Mouse (Mus musculus) neural tube, embryonic 12.5 days (tissue): ENCODE results near the gene Ube3b. TPM values are rescaled to one million over a fixed set of nuclear protein-coding genes. Genes with fewer than 3 reads are reported as not detected.

Experiments used
- ATAC-seq: fragments of 200-750 bp; cut with Nextera tagmentation; 2 replicates; pipeline ENCODE4 v1.8.0; 2017; ENCODE audit warnings: low read depth, mild to moderate bottlenecking, moderate TSS enrichment, moderate library complexity; ENCODE audit not compliant: low FRiP score
- H3K27ac ChIP-seq: fragments of 300-500 bp; sonication (generic); 2 replicates; pipeline ENCODE4 v1.5.1; 2016
- H3K27me3 ChIP-seq: fragments of 300-500 bp; sonication (generic); replicated peaks from 2 replicates; pipeline ENCODE4 v1.6.1; 2016; ENCODE audit warnings: mild to moderate bottlenecking
- H3K36me3 ChIP-seq: fragments of 300-500 bp; sonication (generic); 2 replicates; pipeline ENCODE4 v1.6.1; 2016; ENCODE audit warnings: mild to moderate bottlenecking
- H3K4me1 ChIP-seq: fragments of 300-500 bp; sonication (generic); 2 replicates; pipeline ENCODE4 v1.6.1; 2016
- H3K4me2 ChIP-seq: fragments of 300-500 bp; sonication (generic); replicated peaks from 2 replicates; pipeline ENCODE4 v1.6.1; 2016; ENCODE audit warnings: mild to moderate bottlenecking
- H3K4me3 ChIP-seq: fragments of 300-500 bp; sonication (generic); 2 replicates; pipeline ENCODE4 v1.5.1; 2016
- H3K9ac ChIP-seq: fragments of 300-500 bp; sonication (generic); 2 replicates; pipeline ENCODE4 v1.6.1; 2016; ENCODE audit warnings: mild to moderate bottlenecking
- H3K9me3 ChIP-seq: fragments of 300-500 bp; sonication (generic); 2 replicates; pipeline ENCODE4 v1.6.1; 2016; ENCODE audit warnings: mild to moderate bottlenecking
- WGBS: fragments of 180-500 bp; shearing (Covaris S2); methylation state at CpG from one replicate; pipeline ENCODE4 v1.1.7; 2016; 5-methylcytosine and 5-hydroxymethylcytosine counted together
- polyA plus RNA-seq: library from polyadenylated mRNA; unstranded; fragments of >200 nt; fragmentation: Nextera tagmentation; extraction: Ambion mirVana; gene quantifications from 2 replicates; pipeline ENCODE4 v1.2.1, GENCODE M21; 2016

Gene Ube3b
- polyA plus RNA-seq, 1 experiment from 2014 or later: 55.0 TPM

GRCm38 (mm10) chr5:114435588-114435987, 55.2 kb downstream of the Ube3b start:
- Histone ChIP-seq H3K36me3 (peaks cover 21% of the 10 kb centered on the region), H3K4me2 (no peak overlapping the region), H3K9ac (no peak overlapping the region), H3K27me3 (no peaks in the 10 kb centered on the region), H3K4me3 (no peak overlapping the region), H3K9me3 (no peaks in the 10 kb centered on the region), H3K27ac (no peak overlapping the region), H3K4me1 (peaks cover 9% of the 10 kb centered on the region)
- whole genome bisulfite sequencing: 92% methylated on average over 14 of the region's 14 CpGs
- no peak for ATAC-seq

- Histone ChIP-seq H3K27ac (no peak within 1 kb of the TSS), H3K4me3 (peak within 1 kb of the TSS; percentile 73), H3K4me1 (peaks cover 10% of the 10 kb centered on the region), H3K9me3 (no peaks in the 10 kb centered on the region), H3K36me3 (peaks cover 25% of the 10 kb centered on the region), H3K9ac (peak within 1 kb of the TSS; percentile 67), H3K4me2 (peak within 1 kb of the TSS; percentile 77), H3K27me3 (no peaks in the 10 kb centered on the region)
- WGBS: 3% methylated on average over 43 of the region's 43 CpGs
- ATAC-seq: peak; percentile 99
These were observed 63.4 kb downstream of the Ube3b start, which contains the start of the genes Mmab and Mvk for GRCm38 (mm10) chr5:114443566-114444367. Gene Mmab, minus strand, starts transcription at chr5:114444060. Gene Mvk, plus strand, starts transcription at chr5:114444269.

- H3K27ac ChIP-seq: no peak overlapping the region
- H3K4me2 ChIP-seq: peak overlapping the region; percentile 77
- H3K27me3 ChIP-seq: no peaks in the 10 kb centered on the region
- peak overlapping the region; percentile 73 for H3K4me3 ChIP-seq
- H3K4me1 ChIP-seq: peaks cover 10% of the 10 kb centered on the region
- peak; percentile 53 for ATAC-seq
- H3K9ac ChIP-seq: peak overlapping the region; percentile 67
- no peaks in the 10 kb centered on the region for H3K9me3 ChIP-seq
- peaks cover 25% of the 10 kb centered on the region for H3K36me3 ChIP-seq
- WGBS: under 1% methylated on average over 21 of the region's 21 CpGs
These were observed 63.9 kb downstream of the Ube3b start for GRCm38 (mm10) chr5:114444368-114444692.

- Histone ChIP-seq H3K27ac (no peak overlapping the region), H3K4me2 (no peak overlapping the region), H3K36me3 (peaks cover 67% of the 10 kb centered on the region), H3K4me1 (peaks cover 10% of the 10 kb centered on the region), H3K9me3 (no peaks in the 10 kb centered on the region), H3K9ac (no peak overlapping the region), H3K27me3 (no peaks in the 10 kb centered on the region), H3K4me3 (no peak overlapping the region)
- no peak for ATAC-seq
- WGBS: 87% methylated on average over 4 of the region's 4 CpGs
These were observed 68.6 kb downstream of the Ube3b start for GRCm38 (mm10) chr5:114449011-114449410.

- Histone ChIP-seq H3K9ac (no peak overlapping the region), H3K4me3 (no peak overlapping the region), H3K4me2 (no peak overlapping the region), H3K9me3 (no peaks in the 10 kb centered on the region), H3K36me3 (peaks cover 36% of the 10 kb centered on the region), H3K27me3 (no peaks in the 10 kb centered on the region), H3K27ac (no peak overlapping the region), H3K4me1 (peaks cover 3% of the 10 kb centered on the region; the same call in 1 of the 2 replicates)
- ATAC-seq: no peak
- 71% methylated on average over 9 of the region's 9 CpGs for WGBS
These were observed 75.9 kb downstream of the Ube3b start for GRCm38 (mm10) chr5:114456287-114456686.

- H3K9me3 ChIP-seq: no peaks in the 10 kb centered on the region
- WGBS: 83% methylated on average over 16 of the region's 16 CpGs
- H3K4me1 ChIP-seq: peaks cover 11% of the 10 kb centered on the region; the same call in 1 of the 2 replicates
- H3K36me3 ChIP-seq: peaks cover 28% of the 10 kb centered on the region
- no peak overlapping the region for H3K9ac ChIP-seq
- no peak overlapping the region for H3K4me2 ChIP-seq
- no peak for ATAC-seq
- H3K27ac ChIP-seq: no peak overlapping the region
- H3K27me3 ChIP-seq: no peaks in the 10 kb centered on the region
- H3K4me3 ChIP-seq: no peak overlapping the region
These were observed 76.7 kb downstream of the Ube3b start for GRCm38 (mm10) chr5:114456995-114457605.

- no peak overlapping the region for H3K27ac ChIP-seq
- H3K9ac ChIP-seq: no peak overlapping the region
- H3K9me3 ChIP-seq: no peaks in the 10 kb centered on the region
- peaks cover 28% of the 10 kb centered on the region for H3K4me1 ChIP-seq
- WGBS: 3% methylated on average over 7 of the region's 7 CpGs
- ATAC-seq: peak; percentile 23; the same call in 1 of the 2 replicates
- H3K4me3 ChIP-seq: no peak overlapping the region
- no peak overlapping the region for H3K4me2 ChIP-seq
- H3K36me3 ChIP-seq: 0 out of 2 replicates have a peak, but pooled peaks cover 3% of the 10 kb centered on the region
- no peaks in the 10 kb centered on the region for H3K27me3 ChIP-seq
These were observed 80.8 kb downstream of the Ube3b start for GRCm38 (mm10) chr5:114461238-114461637.

- H3K9ac ChIP-seq: no peak overlapping the region
- peaks cover 38% of the 10 kb centered on the region for H3K4me1 ChIP-seq
- H3K4me3 ChIP-seq: no peak overlapping the region
- no peak for ATAC-seq
- H3K9me3 ChIP-seq: no peaks in the 10 kb centered on the region
- no peak overlapping the region for H3K27ac ChIP-seq
- no peak overlapping the region for H3K4me2 ChIP-seq
- no peaks in the 10 kb centered on the region for H3K27me3 ChIP-seq
- 81% methylated on average over 24 of the region's 24 CpGs for WGBS
- H3K36me3 ChIP-seq: no peaks in the 10 kb centered on the region
These were observed 81.9 kb downstream of the Ube3b start for GRCm38 (mm10) chr5:114462067-114463040.

GRCm38 (mm10) chr5:114464561-114464960, 84.2 kb downstream of the Ube3b start:
- 77% methylated on average over 2 of the region's 2 CpGs for WGBS
- Histone ChIP-seq H3K4me3 (no peak overlapping the region), H3K9me3 (no peaks in the 10 kb centered on the region), H3K9ac (no peak overlapping the region), H3K36me3 (no peaks in the 10 kb centered on the region), H3K27ac (no peak overlapping the region), H3K4me2 (no peak overlapping the region), H3K4me1 (peaks cover 46% of the 10 kb centered on the region), H3K27me3 (no peaks in the 10 kb centered on the region)
- ATAC-seq: no peak

GRCm38 (mm10) chr5:114465641-114466040, 85.2 kb downstream of the Ube3b start:
- H3K4me1 ChIP-seq: peaks cover 46% of the 10 kb centered on the region
- H3K9ac ChIP-seq: no peak overlapping the region

GRCm38 (mm10) chr5:114467019-114467418, 86.6 kb downstream of the Ube3b start:
- Histone ChIP-seq H3K4me3 (0 out of 2 replicates have a peak overlapping the region, but pooled peaks have one; percentile 7), H3K36me3 (no peaks in the 10 kb centered on the region), H3K9ac (no peak overlapping the region), H3K4me2 (peak overlapping the region; percentile 51), H3K27ac (peak overlapping the region; percentile 73; the same call in 1 of the 2 replicates), H3K9me3 (0 out of 2 replicates have a peak, but pooled peaks cover 5% of the 10 kb centered on the region), H3K27me3 (no peaks in the 10 kb centered on the region), H3K4me1 (peaks cover 36% of the 10 kb centered on the region)
- peak; percentile 49 for ATAC-seq
- under 1% methylated on average over 11 of the region's 11 CpGs for whole genome bisulfite sequencing

More at GRCm38 (mm10) chr5:114465641-114466040, 85.2 kb downstream of the Ube3b start:
- no peak overlapping the region for H3K4me2 ChIP-seq
- ATAC-seq: no peak
- no peaks in the 10 kb centered on the region for H3K36me3 ChIP-seq
- H3K27me3 ChIP-seq: no peaks in the 10 kb centered on the region
- 53% methylated on average over 7 of the region's 7 CpGs for WGBS
- H3K27ac ChIP-seq: no peak overlapping the region
- H3K4me3 ChIP-seq: no peak overlapping the region
- H3K9me3 ChIP-seq: no peaks in the 10 kb centered on the region
